Mouse (Mus musculus): Measurements from ENCODE around the gene Lman1l. TPM values are rescaled to one million over a fixed set of nuclear protein-coding genes. Genes with fewer than 3 reads are reported as not detected.

Gene Lman1l
- polyA plus RNA-seq, 2 experiments: not detected

DNA sequence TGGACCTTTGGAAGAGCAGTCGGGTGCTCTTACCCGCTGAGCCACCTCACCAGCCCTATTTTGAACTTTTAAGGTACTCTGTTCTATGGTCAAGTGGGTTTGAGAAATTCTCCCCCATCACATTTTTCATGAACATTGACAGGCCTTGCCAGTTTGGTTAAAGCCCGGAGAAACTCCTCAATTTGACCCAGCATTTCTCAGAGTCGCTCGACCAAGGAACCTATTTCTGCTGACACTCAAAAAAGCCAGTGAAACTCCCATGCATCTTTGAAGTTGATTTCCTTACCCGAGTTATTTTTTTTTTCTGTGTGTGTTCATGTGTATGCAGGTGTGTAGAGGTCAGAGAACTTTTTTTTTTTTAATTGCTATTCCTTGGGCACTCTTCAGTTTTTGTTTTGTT, 56.0 kb downstream of the Lman1l start:
- H3K4me1 ChIP-seq (replicated peaks; ENCODE audit: control insufficient read depth in 2 of 2, insufficient read depth in 2 of 2, low read length in 1 of 2): peaks cover 16 to 18% of the 10 kb centered on the region in 2 experiments
- TF ChIP-seq EP300 (IDR thresholded peaks at IDR 0.05; ENCODE audit: low read depth) (no peak), CTCF (IDR thresholded peaks at IDR 0.05; ENCODE audit: low read depth) (no peak)
- WGBS (ENCODE audit: insufficient replicate concordance): 75% methylated on average over 6 of the region's 6 CpGs

DNA sequence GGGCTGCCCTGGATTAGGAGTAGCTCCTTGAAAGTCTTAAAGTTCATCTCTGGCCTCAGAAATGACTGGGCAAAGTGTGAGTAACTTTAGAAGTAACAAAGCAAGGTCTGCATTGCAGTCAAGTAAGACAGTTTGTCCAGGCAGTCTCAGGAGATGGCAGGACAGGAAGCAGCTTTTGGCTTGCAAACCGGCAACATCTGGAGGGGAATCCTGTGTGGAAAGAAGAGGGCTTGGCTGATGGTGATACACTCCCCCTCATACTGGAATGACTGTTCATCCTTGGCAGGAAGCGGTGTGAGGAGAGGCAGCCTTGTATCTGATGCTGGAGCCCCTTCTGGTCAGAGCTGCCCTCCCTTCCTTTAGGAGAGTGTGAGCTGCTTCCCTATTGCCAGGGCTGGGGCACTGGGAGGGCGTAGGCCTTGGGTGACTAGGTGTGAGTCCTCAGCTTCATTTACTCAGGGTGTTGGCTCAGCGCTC, 57.6 kb downstream of the Lman1l start:
- Histone ChIP-seq H3K9me3 (ENCODE audit: control insufficient read depth, low read length) (no peaks in the 10 kb centered on the region), H3K9ac (replicated peaks) (no peak overlapping the region; the same call in 1 of the 2 replicates), H3K27ac (no peak overlapping the region), H3K27me3 (ENCODE audit: control insufficient read depth, insufficient read depth, low read length) (no peaks in the 10 kb centered on the region), H3K4me2 (ENCODE audit: low read depth) (peak overlapping the region; percentile 88), H3K4me3 (ENCODE audit: insufficient read depth in 1 of 2, low read depth in 2 of 2, low read length in 2 of 2) (no peak overlapping the region), H3K36me3 (replicated peaks; ENCODE audit: control insufficient read depth, insufficient read depth, low read depth) (no peaks in the 10 kb centered on the region), H3K4me1 (replicated peaks; ENCODE audit: control insufficient read depth in 2 of 2, insufficient read depth in 2 of 2, low read length in 1 of 2) (peaks cover 16 to 18% of the 10 kb centered on the region in 2 experiments)
- TF ChIP-seq EP300 (IDR thresholded peaks at IDR 0.05; ENCODE audit: low read depth): no peak
- TF ChIP-seq CTCF (IDR thresholded peaks at IDR 0.05; ENCODE audit: low read depth): no peak
- DNase-seq (ENCODE audit: low read depth in 3 of 3, low spot score in 3 of 3) (no peak), ATAC-seq (ENCODE audit: insufficient read depth) (no peak)
- WGBS (ENCODE audit: insufficient replicate concordance): 37% methylated on average over 4 of the region's 4 CpGs

More for the DNA sequence above, 56.0 kb downstream of the Lman1l start:
- Histone ChIP-seq H3K4me3 (ENCODE audit: insufficient read depth in 1 of 2, low read depth in 2 of 2, low read length in 2 of 2) (no peak overlapping the region), H3K9me3 (ENCODE audit: control insufficient read depth, low read length) (no peaks in the 10 kb centered on the region), H3K36me3 (replicated peaks; ENCODE audit: control insufficient read depth, insufficient read depth, low read depth) (no peaks in the 10 kb centered on the region), H3K9ac (replicated peaks) (no peak overlapping the region), H3K27me3 (ENCODE audit: control insufficient read depth, insufficient read depth, low read length) (no peaks in the 10 kb centered on the region), H3K4me2 (ENCODE audit: low read depth) (no peak overlapping the region), H3K27ac (no peak overlapping the region)
- DNase-seq (ENCODE audit: low read depth in 3 of 3, low spot score in 3 of 3) (no peak), ATAC-seq (ENCODE audit: insufficient read depth) (no peak)

DNA sequence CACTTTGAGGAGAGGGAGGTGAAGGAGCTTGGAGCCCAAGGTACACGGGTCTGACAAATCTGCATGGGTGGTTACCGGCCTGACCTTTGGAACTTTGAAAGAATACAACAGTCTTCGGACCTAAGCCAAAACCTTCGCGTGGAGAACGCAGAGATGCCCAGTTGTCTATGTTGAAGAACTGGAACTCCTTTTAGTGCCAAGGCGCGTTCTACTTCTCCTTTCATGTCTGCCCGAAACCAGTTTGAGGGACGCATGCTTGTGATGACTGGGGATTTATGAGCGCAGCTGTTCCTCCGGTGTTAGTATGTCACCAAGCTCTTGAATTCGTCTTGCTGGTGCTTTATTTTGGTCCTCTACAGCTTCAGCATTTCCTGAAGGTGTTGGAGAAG, 58.9 kb downstream of the Lman1l start:
- Histone ChIP-seq H3K27me3 (ENCODE audit: control insufficient read depth, insufficient read depth, low read length) (no peaks in the 10 kb centered on the region), H3K27ac (peak overlapping the region; percentile 21; the same call in 1 of the 2 replicates), H3K4me2 (ENCODE audit: low read depth) (peak overlapping the region; percentile 88), H3K4me3 (ENCODE audit: insufficient read depth in 1 of 2, low read depth in 2 of 2, low read length in 2 of 2) (peak overlapping the region; percentile 74 to 76), H3K9me3 (ENCODE audit: control insufficient read depth, low read length) (no peaks in the 10 kb centered on the region), H3K36me3 (replicated peaks; ENCODE audit: control insufficient read depth, insufficient read depth, low read depth) (no peaks in the 10 kb centered on the region), H3K4me1 (replicated peaks; ENCODE audit: control insufficient read depth in 2 of 2, insufficient read depth in 2 of 2, low read length in 1 of 2) (peaks cover 16 to 18% of the 10 kb centered on the region in 2 experiments), H3K9ac (replicated peaks) (no peak overlapping the region; the same call in 1 of the 2 replicates)
- 58% methylated on average over 13 of the region's 13 CpGs for WGBS (ENCODE audit: insufficient replicate concordance)
- ATAC-seq (ENCODE audit: insufficient read depth) (no peak), DNase-seq (ENCODE audit: low read depth in 3 of 3, low spot score in 3 of 3) (no peak)
- TF ChIP-seq EP300 (IDR thresholded peaks at IDR 0.05; ENCODE audit: low read depth): no peak
- no peak for TF ChIP-seq CTCF (IDR thresholded peaks at IDR 0.05; ENCODE audit: low read depth)

DNA sequence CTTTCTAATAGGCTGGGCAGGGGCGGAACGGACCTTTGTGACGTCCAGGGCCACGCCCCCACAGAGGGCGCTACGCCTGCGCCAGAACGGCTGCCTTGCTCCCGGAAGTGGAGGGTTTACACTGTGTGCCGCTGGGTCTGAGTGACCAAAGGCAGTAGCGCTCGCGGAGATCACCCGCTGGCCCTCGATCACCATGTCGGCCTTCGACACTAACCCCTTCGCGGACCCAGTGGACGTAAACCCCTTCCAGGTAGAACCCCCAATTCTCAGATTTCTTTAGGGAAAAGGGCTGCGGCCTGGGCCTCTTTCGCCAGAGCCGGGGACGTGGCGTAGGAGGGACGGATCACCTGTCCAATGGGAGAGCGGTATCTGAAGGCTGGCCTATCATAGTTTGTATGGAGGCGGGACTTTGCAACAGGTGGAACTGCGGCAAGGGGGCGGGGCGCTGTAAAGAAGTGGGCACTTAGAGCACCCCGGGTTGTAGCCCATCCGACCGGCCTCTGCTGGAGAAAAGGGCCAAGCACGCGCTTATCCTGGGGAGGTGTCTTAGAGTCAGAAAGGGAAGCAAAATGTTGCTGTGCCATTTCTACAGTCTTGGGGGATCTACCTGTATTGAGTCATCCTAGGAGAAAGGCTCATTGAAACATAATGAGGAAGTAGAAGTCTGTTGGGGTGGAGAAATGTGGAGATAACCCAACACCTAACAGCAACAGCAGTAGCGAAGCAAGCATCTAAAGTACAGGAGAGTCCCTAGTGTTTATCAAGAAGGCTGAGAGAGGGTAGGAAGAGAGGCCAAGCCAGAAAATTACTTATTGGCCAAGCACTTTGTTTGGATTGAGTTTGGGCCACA, 59.5 kb downstream of the Lman1l start, which contains the start of gene Scamp2:
TSS of gene Scamp2 (plus strand) at position 83 of the 850 bp plus-strand sequence.
- H3K4me3 ChIP-seq (ENCODE audit: insufficient read depth in 1 of 2, low read depth in 2 of 2, low read length in 2 of 2): peak within 1 kb of the TSS; percentile 74 to 76
- peak within 1 kb of the TSS; percentile 70 for H3K9ac ChIP-seq (replicated peaks)
- H3K27me3 ChIP-seq (ENCODE audit: control insufficient read depth, insufficient read depth, low read length): no peaks in the 10 kb centered on the region
- under 1% methylated on average over 37 of the region's 37 CpGs for WGBS (ENCODE audit: insufficient replicate concordance)
- peak within 1 kb of the TSS; percentile 88 for H3K4me2 ChIP-seq (ENCODE audit: low read depth)
- peak; percentile 99 for ATAC-seq (ENCODE audit: insufficient read depth)
- H3K36me3 ChIP-seq (replicated peaks; ENCODE audit: control insufficient read depth, insufficient read depth, low read depth): no peaks in the 10 kb centered on the region
- H3K9me3 ChIP-seq (ENCODE audit: control insufficient read depth, low read length): no peaks in the 10 kb centered on the region
- peak within 1 kb of the TSS; percentile 47 for H3K27ac ChIP-seq
- peaks cover 16 to 18% of the 10 kb centered on the region in 2 experiments for H3K4me1 ChIP-seq (replicated peaks; ENCODE audit: control insufficient read depth in 2 of 2, insufficient read depth in 2 of 2, low read length in 1 of 2)
- TF ChIP-seq CTCF (IDR thresholded peaks at IDR 0.05; ENCODE audit: low read depth) (peak; percentile 50), EP300 (IDR thresholded peaks at IDR 0.05; ENCODE audit: low read depth) (no peak)
- DNase-seq (ENCODE audit: low read depth in 3 of 3, low spot score in 3 of 3): peak; percentile 84 to 88 (median 86)

DNA sequence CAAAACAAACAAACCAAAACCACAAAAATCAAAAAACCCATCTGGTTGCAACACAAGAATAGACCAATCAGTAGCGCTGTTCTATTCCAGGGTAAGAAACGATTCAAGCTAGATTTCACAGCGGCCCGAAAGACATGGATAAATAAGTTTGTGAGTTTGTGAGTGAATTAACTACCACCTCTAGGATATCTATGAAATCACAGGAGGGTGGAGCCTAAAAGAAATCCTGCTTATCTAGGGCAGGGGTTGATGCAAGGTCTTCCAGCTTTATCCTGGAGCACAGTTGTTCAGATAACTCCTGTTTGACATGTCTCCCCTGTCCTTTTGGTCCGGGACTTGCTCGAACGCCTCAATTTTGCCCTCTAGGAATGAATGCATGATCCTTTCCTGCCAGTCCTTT, 60.3 kb downstream of the Lman1l start:
- no peaks in the 10 kb centered on the region for H3K9me3 ChIP-seq (ENCODE audit: control insufficient read depth, low read length)
- WGBS (ENCODE audit: insufficient replicate concordance): 20% methylated on average over 7 of the region's 7 CpGs
- H3K4me3 ChIP-seq (ENCODE audit: insufficient read depth in 1 of 2, low read depth in 2 of 2, low read length in 2 of 2): peak overlapping the region; percentile 74 to 76
- H3K4me2 ChIP-seq (ENCODE audit: low read depth): peak overlapping the region; percentile 88
- ATAC-seq (ENCODE audit: insufficient read depth) (no peak), DNase-seq (ENCODE audit: low read depth in 3 of 3, low spot score in 3 of 3) (no peak)
- no peak for TF ChIP-seq CTCF (IDR thresholded peaks at IDR 0.05; ENCODE audit: low read depth)
- TF ChIP-seq EP300 (IDR thresholded peaks at IDR 0.05; ENCODE audit: low read depth): no peak
- H3K4me1 ChIP-seq (replicated peaks; ENCODE audit: control insufficient read depth in 2 of 2, insufficient read depth in 2 of 2, low read length in 1 of 2): peaks cover 16 to 18% of the 10 kb centered on the region in 2 experiments
- no peaks in the 10 kb centered on the region for H3K36me3 ChIP-seq (replicated peaks; ENCODE audit: control insufficient read depth, insufficient read depth, low read depth)
- H3K9ac ChIP-seq (replicated peaks): peak overlapping the region; percentile 5; the same call in 1 of the 2 replicates
- H3K27me3 ChIP-seq (ENCODE audit: control insufficient read depth, insufficient read depth, low read length): no peaks in the 10 kb centered on the region
- no peak overlapping the region for H3K27ac ChIP-seq
